Mouse (Mus musculus) thymus, adult 18-20 months (tissue): ENCODE measurements around the gene Ubtd2.
"Not testable (repeated sequence)": the region's sequence is repeated elsewhere in the genome, so short reads cannot be mapped to it uniquely, and the experiment has no call there.

Source experiments
- DNase-seq, 2 experiments: peaks; one replicate each; pipeline ENCODE4 v3.0.0; 2022; ENCODE audit warnings: mixed read lengths in 2 of 2

Gene Ubtd2

GRCm38 (mm10) chr11:32471925-32472324 lies 16.8 kb downstream of the Ubtd2 start:
- DNase-seq, result no peak

- DNase-seq, result no peak
Measured at GRCm38 (mm10) chr11:32474725-32475124, 19.6 kb downstream of the Ubtd2 start.

DNA sequence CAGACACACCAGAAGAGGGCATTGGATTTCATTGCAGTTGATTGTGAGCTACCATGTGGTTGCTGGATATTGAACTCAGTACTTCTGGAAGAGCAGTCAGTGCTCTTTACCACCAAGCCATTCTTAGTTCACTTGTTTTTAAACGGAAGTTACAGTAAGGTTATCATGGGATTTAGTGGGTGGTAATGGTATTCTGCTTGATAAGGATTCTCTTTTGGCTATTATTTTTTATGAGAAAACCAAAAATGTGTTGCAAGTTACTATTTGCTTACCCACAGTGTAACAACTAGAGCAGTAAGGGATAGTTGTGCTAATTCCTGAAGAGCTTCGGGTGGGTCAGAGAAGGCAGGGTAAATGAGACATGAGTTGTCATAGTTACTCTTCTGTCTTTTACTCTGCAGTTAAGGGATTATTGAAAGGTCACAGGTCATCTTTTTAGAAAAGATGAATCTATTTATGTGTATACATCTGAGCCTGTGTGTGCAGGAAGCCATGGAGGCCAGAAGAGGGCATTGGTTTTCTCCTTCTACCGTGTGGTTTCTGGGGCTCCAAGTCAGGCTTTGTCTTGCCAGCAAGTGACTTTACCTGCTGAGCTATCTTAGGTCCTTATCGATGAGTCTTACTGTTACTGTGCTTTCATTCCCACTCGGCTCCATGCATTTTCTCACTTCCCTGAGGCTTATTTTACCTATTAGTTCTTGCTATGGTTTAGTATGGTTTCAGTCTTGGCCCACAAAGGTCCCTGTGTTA lies 20.5 kb downstream of the Ubtd2 start:
- DNase-seq, result no peak

DNA sequence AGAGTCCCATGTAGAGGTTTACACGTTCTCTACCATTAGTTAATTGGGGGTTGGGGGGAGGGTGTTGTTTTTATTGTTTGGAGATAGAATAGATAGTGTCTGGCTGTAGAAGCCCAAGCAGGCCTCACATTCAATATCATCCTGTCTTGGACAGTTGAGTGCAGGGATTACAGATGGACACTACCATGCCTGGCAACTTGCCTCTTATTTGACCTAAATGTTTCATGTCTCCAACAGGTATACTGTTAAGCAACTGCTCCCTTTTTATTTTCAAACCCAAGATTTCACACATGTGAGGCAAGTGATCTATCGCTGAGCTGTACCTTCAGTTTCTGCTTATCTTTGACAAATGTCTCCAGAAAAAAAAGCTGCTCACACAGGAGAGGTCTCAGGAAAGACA lies 26.4 kb downstream of the Ubtd2 start:
- DNase-seq, result no peak

- no peak for DNase-seq
Measured at GRCm38 (mm10) chr11:32485290-32485689, 30.1 kb downstream of the Ubtd2 start.

DNA sequence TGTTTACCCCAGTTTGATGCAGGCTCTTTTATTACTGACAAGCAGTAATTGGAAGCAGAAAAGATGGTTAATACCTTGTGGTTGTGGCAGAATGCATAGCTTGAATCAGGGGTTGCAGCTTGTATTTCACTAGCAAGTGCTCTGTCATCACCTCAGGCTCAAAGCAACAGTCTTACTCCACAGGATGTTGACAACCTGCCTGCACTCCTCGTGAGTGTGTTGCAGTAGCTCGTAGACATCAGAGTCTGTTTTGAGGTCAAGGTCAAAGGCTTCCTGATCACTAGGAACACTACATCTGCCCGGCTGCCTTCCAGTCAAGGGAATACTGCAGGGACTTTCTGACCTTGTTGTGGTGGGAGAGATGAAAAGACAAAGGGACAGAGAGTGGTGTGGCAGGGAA lies 31.5 kb downstream of the Ubtd2 start:
- no peak for DNase-seq

- no peak for DNase-seq
Measured at GRCm38 (mm10) chr11:32487501-32487900, 32.3 kb downstream of the Ubtd2 start.

GRCm38 (mm10) chr11:32488344-32488743 lies 33.2 kb downstream of the Ubtd2 start:
- DNase-seq, result no peak

DNA sequence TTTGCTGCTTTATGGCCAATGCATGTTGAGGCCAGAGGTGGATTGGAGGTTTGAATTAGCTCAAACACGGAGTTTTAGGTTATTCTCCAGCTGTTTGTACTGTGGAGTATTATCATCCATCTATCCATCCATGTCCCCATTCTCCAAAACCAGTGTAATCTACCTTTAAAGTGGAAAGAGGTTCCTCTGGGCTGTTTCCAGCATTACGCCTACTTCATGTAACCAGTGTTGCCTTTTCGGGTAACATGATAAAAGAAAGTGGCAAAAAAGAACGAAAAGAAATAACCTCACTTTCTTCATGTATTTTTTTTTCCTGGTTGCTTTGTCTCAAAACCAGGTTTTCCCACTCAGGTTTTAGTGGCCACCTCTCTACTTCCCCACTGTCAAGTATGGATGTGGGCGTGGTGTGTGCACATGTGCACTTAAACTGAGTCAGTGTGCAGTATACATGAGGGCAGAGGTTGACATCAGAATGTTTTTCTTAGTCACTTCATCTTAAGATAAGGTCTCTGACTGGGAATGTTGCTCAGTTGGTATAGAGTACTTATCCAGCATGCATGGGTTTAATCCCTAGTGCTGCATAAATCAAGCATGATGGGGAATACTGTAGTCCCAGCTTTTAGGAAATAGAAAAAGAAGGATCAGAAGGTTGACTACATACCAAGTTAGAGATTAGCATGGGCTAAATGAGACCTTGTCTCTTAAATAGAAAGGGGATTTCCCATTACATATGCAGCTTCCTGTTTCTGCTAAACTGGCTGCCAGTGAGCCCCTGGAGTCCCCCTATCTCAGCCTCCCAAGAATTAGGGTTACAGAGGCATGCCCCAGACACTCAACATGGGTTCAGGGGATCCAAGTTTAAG lies 33.9 kb downstream of the Ubtd2 start:
- no peak for DNase-seq

DNA sequence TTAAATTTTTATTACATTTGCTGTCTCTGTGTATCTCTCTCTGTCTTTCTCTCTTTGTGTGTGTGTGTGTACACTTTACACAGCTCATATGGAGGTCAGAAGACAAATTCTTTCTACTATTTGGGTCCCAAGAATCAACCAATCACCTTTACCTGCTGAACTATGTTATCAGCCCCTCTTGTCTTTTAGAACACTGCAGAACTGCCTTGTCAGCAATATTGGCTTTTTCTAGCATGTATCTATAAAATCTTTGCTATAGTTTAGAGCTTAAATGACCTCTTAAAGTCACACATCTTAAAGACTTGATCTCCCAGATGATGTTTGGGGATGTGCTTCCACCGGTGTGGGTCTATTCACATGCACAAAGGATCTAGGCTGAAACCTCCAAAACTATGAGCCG lies 35.9 kb downstream of the Ubtd2 start:
- no peak for DNase-seq

GRCm38 (mm10) chr11:32493312-32493711 lies 38.1 kb downstream of the Ubtd2 start:
- DNase-seq, result no peak

GRCm38 (mm10) chr11:32495283-32495682 lies 40.1 kb downstream of the Ubtd2 start:
- DNase-seq, result no peak

- DNase-seq, result no peak
Measured at GRCm38 (mm10) chr11:32498757-32499535, 43.8 kb downstream of the Ubtd2 start.

DNA sequence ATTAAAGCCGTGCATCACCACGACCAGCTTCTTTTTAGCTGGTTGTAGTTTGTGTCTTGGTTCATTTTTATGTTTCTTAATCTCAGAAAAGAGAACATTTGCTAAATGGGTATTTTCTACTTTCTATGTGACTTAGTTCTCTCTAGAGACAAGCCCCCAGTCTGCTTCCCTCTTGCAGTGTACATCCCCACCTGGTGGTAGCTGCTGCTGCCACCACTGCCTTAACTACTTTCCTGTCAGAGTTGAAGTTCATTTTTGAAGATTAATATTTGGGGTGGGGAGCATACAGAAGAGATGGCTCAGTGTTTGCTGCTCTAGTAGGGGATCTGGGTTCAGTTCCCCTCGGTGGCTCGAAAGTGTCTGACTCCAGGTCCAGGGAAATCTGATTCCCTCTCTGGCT lies 44.8 kb downstream of the Ubtd2 start:
- no peak for DNase-seq

- DNase-seq, result no peak
Measured at GRCm38 (mm10) chr11:32503711-32504110, 48.5 kb downstream of the Ubtd2 start.

- DNase-seq, result no peak
Measured at GRCm38 (mm10) chr11:32505091-32505739, 50.0 kb downstream of the Ubtd2 start.

GRCm38 (mm10) chr11:32510930-32511329 lies 55.8 kb downstream of the Ubtd2 start:
- no peak for DNase-seq

GRCm38 (mm10) chr11:32514853-32515252 lies 59.7 kb downstream of the Ubtd2 start:
- not testable (repeated sequence) for DNase-seq

GRCm38 (mm10) chr11:32516091-32516490 lies 60.9 kb downstream of the Ubtd2 start:
- DNase-seq, result no peak

DNA sequence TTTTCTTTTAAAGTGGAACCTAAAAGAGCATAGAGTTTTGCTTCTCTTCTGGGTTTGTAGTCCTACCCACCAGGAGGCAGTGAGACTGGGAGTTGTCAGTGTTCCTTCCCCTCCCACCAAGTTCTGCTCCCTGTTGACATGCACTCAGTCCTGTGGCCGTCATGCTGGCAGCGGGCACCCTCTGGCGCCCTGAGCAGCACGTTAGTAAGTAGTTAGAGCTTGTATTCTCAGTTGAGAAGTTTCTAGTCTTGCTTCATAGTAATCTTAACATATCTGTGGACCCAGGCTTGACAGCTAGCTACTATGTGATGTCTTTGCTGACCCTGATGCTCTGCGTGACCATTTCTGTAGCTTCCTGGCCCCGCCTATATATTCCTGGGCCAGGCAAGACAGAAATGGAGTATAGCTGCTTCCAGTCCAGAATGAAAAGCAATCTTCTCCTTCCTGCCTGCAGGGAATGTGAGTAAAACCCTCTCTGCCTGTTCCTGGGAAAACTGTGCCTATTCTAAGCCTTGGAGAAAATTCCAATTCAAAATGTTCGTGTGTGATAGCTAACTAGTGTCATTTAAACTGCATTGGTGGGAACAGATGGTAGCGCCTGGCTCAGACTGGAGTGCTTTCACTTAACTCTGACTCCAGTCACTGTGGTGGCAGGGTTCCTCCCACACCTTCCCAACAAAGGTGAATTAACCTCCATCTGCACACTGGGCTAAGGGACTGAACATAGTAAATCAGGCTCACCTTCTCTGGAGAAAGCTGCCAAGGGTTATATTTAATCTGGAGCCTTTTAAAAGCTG lies 61.9 kb downstream of the Ubtd2 start:
- no peak for DNase-seq

DNA sequence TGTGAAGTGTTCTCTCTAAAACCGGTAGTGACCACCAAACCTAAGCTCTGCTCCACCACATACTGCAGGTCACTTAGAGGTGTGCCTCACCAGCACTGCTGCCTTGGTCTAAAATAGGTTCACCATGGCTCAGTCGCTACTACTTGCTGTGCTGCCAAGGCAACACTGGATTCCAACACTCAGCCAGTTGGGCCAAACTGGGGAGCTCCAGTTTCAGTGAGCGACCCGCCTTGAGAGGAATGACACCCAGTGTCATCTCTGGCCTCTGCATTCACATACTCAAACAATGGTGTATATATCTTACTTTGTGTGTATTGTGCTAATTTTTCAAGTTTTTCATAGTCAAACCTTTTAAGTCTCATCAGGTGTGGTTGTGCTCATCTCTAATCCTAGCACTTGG lies 63.6 kb downstream of the Ubtd2 start:
- no peak for DNase-seq

DNA sequence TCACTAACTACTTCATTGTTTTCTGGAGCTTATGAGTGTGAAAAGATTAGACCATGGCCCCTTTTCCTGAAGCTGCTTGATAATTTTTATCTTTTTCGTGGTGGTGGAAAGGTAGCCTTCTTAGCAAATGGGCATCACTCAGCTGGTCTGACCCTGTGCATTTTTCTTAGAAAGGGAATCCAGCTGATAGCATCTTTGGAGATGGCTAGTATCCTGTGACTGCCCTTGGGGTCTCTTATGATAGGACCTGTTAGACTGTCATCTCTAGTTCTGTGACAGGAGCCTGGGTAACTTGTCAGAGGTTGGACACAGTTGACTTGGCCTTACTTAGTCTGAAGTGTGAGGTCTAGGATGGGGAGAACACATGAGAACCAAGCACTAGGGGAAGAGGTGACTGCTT lies 64.2 kb downstream of the Ubtd2 start:
- no peak for DNase-seq
